Mouse (Mus musculus): ENCODE results near the gene Spock1. TPM values are rescaled to one million over a fixed set of nuclear protein-coding genes. Genes with fewer than 3 reads are reported as not detected.

Gene Spock1
- 43.6 and 47.6 TPM in 2 replicates for polyA plus RNA-seq (2012; rRNA removed)

DNA sequence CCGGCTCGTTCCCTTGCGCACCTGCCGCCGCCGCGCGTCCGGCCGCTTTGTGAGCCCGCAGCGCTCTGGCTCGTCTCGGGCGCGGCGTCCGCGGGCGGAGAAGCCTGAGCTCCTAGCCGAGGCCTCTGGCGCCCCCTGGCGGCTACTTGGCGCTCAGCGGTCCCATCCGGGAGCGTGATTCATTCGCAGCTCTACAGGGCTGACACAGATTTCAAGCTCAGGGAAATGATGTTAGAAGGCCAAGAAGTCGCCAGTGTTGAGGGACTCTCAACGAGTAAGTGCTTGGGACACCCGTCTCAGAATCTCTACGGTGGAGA, at the start of gene Spock1:
Gene Spock1, minus strand, starts transcription at position 67 of the 317 bp plus-strand sequence.

Other genes with a start within 250 kb of the Spock1 start
- gene Klhl3, start 205.3 kb upstream of the Spock1 start, polyA plus RNA-seq (2012; rRNA removed) = 6.5 and 7.8 TPM in 2 replicates
- gene Hnrnpa0, start 220.2 kb upstream of the Spock1 start, polyA plus RNA-seq (2012; rRNA removed) = 342 and 384 TPM in 2 replicates
- gene Idnk, start 249.3 kb upstream of the Spock1 start, polyA plus RNA-seq (2012; rRNA removed) = 32.0 and 35.8 TPM in 2 replicates

Data from central nervous system, embryonic 14 days (tissue).